Mouse (Mus musculus) right cerebral cortex, adult 2 months (tissue): ENCODE measurements at regions not wholly inside any gene's neighbourhood (a gene's known extent, or its start where the extent isn't known, plus 50 kb on each side); places are given as distances from the start of the nearest gene placed in this dataset.

Source experiments
- DNase-seq, 2 experiments: peaks; one replicate each; pipeline ENCODE4 v3.0.0; 2021 to 2022; ENCODE audit warnings: low spot score in 2 of 2

DNA sequence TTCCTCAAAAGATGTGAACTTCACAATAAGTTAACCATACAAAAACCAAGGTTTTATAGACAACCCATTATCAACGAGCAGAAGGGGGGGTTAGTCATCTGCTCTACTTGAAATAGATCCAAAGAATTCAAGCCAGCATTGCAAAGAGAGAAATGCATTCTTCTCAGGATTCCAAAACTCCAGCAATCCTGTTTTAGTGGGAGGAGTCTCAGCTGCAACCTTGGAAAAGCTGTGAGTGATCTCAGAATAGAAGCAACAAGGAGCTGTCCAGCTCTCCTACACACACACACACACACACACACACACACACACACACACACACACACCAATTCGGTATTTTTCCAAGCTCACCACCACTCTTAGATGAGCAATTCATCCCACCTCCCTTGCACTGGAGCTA, 149.0 kb upstream of the BC052040 start:
- peak; percentile 27 to 35 for DNase-seq

DNA sequence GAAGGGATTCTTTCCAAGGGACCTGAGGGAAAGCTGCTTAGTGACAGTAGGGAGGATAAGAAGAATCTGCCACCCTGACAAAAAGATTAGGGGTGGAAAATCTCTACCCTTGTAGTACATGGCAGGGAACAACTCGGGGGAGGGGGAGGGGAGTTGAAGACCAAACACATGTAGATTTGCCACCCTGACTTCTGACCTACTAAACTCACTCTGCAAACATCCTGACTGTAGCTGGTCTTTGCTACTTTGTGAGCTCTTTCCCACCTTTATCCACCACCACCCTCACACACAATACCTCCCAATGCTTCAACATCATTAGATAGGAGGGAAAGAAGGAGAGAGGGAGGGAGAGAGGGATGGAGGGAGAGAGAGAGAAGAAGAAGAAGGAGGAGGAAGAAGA, 140.4 kb upstream of the BC052040 start:
- DNase-seq, result no peak

DNA sequence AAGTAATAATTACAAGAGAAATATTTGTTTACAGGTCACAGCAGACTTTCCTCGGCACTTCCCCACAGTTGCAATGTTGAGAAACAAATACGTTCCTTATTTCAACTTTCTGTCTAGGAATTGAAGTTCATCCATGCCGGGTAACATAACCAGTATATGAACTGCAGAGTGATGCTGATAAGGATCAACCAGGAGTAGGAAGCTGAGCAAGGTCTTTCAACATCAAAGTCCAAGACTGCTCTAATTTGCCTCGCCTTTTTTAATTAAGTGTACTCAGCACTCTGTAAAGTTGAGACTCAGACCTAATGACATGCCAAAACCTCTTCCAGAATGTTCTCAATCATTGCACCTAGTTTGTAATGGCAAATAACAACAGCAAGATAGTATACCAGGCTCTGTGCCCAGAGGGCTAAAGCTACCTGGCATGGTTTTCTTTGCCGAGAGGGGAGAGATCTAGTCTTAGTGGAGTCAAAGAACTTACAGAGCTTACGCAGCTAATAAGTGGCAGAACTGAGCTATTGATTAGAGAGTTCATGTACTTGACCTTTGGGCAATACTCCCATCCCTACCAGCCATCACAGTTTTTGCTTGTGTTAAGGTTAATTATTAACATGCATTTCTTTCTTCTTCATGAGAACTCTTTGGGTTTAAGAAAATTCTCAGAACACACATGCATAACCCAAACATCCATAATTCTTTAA, 131.6 kb upstream of the BC052040 start:
- no peak for DNase-seq

DNA sequence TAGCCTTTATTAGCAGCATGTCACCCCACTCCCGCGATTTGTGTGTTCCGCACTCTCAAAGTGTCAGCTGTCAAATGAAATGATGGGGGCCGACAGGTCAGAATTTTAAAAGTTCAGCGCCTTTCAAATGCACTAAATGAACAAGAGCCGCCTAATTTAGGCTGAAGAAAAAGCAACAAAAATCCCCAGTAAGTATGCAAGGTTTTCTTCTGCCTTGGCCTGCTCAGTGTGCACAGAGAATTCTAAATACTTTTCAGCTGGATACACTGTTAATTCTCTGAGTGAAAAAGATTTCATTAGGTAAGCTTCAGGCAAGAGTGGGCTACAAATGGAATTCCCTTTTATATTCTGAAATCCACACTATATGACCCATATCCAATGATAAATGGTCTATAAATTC, 125.9 kb upstream of the BC052040 start:
- DNase-seq, result no peak

DNA sequence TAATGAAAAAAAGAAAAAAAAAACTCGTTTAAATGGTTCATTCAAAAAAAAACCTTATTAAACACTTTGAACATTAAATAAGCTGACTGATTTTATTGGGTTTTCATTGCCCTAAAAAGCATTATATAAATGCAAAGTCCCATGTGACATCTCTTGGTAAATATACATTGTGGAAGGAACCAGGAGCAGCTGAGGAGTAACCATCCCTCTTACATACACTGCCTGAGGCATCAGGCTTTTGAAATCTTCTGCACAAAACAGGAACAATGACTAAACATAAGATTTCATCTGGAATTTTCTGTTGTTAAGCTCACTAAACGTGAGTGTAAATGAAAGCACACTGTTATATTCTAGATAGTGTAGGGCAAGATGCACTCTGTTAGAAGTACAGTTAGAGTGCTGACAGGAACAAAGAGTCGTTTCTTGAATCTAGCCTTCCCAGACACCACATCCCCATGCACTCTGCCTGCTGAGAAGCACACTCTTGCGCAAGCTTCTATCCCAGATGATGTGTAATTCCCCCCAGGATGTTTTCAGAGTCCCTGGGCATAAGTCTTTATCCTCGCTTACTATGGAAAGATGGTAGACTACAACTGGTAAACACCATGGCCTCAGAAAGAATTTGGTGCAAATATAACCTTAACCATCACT, 125.0 kb upstream of the BC052040 start:
- no peak for DNase-seq

DNA sequence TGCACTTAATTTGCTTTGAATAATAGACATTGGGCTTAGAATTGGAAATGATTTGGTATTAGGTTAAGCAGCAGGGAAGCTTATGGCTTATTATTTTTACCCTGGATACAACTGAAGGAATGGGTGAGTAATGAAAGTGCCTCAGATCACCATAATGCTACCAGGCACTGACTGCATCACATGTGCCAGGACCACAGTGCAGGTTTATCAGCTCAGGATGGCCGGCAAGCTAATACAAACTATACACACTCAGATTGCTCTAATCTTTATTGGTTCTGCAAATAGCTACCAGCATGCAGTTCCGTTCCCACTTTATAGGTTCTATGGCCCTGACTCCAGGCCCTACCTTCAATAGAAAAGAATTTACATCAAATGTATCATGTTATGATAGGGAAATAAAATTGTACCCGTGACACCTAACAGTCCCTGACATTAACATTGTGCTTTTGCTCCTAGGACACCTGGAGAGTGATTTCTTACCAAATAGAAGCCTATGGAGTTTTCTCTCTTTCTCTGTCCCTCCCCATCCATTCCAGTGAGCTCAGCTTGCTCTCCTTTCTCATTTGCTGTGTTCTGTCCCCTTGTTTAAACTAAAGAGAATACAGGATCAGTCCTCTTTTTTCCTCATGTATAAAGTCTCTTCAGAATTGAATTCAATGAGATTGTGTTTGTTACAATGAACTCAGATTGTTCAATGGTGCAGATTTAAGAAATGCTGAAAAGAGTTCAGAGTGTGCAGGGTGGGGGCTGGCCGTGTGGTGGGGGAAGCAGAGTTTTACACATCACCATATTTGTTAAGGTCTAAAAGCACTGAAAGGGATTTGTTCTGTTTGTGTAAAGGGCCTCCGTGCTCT, 121.3 kb upstream of the BC052040 start:
- no peak for DNase-seq

DNA sequence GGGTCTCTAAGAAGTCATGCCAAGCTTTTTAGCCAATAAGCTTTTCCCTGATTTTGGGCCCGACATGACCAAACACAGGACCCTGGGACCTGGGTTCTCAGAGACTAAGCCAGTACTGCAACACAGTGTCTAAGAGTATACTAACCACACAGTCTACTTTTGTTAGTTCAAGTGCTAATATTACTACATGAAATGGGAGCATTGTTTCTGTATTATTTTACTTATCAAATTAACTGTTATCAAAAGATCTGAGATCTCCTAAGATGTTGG, 120.7 kb upstream of the BC052040 start:
- DNase-seq, result no peak

DNA sequence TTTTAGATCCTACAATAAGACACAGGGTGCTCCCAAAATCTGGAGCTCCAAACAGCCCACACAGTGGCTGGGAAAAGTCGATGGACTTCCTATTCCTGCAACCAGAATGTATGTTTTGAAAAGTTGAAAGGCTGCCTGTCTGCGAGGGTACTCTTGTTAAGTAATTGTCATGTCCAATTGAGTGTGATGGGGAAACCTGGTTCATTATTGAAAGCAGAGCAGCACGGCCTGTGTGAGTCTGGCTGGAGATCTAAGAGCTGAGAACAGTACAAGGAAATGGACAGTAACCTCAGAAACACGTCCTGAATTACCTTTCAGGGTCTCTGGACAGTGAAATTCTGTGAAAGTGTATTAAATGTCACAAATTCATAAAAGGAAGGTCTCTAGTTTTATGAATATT, 115.3 kb upstream of the BC052040 start:
- no peak for DNase-seq

DNA sequence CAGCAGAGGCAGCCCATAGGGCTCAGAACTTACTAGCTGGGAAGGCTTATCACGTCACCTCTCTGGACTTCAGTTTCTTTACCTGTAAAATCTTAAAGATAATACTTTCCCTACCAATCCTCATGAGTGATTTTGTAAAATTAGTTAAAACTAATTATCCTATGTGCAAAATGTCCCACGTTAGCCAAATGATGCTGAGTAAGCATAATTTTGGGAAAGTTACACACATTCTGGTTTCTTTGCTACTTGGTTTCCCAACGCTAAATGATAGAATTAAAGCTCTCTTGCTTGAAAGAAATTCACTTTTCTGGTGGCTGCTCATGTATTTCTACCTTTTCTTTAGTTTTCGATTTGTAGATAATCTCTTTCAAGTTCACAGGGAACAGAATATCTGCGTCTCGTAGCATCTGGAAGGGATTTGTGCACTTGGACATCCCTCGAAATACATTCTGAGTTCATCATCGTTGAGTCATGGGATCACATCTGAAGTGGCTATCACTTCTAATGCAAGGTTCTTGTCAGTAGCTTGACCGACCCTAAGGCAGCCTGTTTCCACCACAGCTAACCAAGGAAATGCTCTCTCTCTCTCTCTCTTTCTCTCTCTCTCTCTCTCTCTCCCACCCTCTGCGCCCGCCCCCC, 114.3 kb upstream of the BC052040 start:
- DNase-seq, result no peak

DNA sequence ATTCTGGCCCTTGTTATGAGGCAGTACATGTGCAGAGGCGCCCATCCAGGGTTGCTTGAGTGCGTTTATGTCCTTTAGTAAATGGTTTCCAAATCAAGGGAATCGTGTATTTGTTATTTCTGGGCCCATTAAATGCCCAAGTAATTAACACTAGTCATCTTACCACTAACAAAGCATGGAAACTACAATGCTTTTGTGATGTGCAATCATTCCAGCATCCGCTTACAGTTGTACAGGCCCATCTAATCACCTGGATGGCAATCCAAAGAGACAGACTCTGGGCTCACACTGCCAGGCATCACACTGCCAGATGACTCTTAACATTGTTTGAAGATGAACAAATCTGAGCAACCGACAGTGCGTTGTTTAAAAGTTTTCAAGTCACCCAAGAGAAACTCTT, 113.6 kb upstream of the BC052040 start:
- no peak for DNase-seq

DNA sequence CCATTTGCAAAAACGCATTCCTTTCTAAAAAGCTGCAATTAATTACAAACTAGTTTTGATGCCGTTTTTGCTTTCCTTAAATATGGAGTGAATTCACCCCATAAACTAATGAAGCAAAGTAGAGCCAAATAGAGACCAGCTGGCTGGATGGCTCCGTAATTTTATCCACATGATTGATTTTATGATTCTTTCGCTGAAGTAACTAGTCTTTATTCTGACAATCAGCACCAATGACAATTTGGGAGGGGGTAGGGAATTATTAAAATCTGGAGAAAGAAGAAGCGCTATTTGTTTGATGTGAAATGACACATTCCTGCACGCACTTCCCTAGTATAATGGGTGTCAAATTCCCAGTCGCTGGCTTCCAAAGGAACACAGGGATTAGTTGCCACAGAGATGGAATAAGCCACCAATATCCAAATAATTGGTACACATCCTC, 113.0 kb upstream of the BC052040 start:
- DNase-seq, result no peak

DNA sequence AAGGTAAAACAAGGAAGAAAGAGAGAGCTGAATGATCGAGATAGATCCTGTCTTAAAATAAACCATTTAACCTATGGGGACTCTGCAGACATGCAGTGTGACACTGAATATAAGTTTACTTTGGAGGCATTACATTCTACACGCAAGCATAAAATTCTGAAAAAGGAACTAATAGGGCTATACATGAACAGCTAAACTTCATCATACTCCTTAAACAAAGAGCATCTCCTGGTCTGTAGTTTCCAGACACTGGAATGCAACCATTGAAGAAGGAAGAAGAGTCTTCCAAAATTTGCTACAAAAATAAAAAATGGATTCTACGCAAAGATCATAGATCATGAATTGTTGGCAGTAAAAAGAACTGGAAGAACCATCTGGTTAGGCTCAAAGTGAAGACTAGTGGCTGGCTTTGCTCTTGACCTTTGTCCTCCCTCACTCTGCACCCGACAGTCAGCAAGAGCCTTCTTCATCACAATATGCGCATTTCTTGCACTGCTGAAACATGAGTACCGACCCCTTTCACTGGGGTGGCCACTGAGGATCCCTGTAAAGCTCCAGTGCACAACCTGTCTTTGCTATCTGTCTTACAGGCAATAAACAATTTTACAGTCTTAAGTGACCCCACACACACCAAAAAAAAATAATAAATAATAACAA, 112.2 kb upstream of the BC052040 start:
- DNase-seq, result no peak

DNA sequence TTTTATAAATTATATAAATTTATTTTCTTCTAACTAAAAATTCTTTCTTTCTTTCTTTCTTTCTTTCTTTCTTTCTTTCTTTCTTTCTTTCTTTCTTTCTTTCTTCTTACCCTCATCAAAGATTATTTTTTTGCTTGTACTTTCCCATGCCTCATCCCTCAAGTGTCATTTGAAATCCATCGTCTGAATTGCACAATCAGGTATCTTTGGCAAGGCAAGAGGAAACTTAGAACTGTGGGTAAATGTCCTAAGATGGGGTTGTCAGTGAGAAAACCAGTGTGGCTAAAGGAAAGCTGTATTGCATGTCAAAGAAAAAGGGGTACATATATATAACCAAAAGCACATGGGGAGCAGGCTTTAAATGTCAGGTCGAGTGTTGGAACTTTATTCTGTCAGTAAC, 109.1 kb upstream of the BC052040 start:
- no peak for DNase-seq

DNA sequence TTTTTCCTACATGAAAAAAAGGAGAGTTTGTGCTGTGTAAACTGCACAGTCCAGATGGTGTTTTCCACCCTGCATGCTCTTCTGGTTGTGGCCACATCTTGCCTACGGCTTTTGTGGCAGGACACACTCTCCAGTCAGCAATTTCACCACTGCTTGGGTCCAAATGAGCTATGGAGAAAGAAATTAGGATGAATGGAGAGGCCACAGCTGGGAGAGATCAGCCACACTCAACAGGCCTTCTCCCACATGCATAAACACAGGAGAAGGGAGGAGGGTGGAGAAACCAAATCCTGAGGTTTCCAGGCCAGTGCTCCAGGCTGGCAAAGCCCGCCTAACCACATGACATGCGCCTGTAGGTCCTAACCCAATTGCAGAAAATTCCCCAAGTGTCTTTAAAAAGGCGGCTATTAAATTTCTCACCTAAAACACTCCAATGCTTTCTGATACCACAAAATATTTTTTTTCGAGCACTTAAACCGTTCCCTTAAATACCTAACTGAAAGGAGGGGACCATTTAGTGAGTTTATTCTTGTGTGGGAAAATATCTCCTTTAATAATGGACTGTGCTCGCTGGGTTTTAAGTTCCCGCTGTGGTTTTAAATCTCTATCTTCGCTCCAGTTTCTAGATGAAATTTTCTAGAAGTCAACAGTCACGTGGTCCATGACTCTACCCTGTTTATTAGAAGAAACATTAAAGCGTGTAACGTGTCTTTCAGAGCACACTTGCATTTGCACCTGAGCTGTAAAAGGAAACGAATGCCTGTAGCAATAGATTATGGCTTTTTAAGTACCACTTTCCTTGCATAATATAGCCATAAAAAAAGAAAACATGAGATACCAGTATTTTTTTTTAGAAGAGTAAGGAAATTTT, 97.9 kb upstream of the BC052040 start:
- DNase-seq, result no peak

DNA sequence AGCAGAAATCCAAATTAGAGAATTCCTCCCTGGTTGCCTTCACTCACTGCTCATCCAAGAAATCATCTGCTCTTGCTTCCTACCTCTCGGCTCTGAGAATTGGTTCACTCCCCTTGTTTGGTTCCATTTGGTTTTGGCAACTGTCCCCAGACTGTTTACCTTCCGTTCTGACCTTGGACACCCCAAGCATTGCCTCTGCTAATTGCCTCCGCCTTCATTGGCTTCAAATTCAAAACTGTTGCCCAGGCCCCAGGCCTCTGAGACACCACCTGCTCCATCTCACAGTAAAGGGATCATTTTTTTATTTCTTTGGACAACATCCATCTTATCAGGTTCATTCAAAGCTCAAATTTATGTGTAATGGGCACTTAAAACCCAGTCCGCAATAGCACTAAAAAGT, 93.1 kb upstream of the BC052040 start:
- no peak for DNase-seq

DNA sequence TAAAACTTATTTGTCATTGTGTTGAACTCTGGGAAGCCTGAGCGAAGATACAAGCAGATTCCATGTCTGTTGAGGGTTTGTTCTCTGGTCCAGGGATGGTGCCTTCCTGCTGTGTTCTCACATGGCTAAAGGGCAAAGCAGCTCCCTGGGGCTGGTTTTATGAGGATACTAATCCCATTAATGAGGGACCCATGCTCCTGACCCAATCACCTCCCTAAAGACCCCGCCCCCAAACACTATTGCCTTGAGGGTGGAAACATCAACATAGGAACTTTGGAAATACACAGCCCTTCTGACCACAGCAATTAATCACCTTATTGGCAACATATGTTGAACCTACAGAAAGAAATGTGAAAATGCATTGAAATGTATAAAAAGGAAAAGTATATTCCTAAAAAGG, 88.5 kb upstream of the BC052040 start:
- DNase-seq, result no peak

DNA sequence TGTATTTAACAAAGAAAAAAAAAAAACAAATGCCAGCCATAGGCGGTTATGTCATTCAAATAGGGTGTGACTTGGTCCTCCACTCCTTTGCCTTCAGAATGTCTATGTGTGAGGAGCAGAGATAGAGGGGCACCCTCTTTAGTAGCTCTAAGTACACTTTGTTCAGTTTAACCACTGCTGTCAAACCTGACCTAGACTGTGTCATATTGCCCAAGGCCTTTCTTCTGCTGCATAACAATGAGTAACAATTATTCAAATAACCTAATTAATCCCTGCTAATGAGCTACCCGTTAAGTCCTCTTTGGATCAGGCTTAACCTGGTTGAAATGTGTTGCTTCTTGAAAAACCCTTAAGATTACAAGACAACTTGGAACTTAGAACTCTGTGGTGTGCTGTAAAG, 81.6 kb upstream of the BC052040 start:
- no peak for DNase-seq

DNA sequence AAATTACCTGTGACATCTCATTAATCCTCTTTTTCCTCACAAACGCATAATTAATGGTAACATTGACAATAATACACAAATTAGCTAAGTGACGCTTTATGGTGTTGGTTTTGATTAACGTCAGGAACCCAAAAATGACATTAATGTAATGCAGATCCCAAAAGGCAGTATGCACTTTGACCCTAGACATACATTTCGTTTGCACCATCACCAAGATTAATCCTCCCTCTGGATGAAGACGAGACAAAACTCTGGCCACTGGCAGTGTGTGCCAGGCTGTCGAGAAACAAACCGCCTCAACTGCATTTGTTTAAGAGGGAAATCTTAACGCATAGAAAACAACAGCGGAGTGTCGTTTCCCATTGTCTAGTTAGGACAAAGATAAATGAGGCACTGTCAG, 72.0 kb upstream of the BC052040 start:
- no peak for DNase-seq

DNA sequence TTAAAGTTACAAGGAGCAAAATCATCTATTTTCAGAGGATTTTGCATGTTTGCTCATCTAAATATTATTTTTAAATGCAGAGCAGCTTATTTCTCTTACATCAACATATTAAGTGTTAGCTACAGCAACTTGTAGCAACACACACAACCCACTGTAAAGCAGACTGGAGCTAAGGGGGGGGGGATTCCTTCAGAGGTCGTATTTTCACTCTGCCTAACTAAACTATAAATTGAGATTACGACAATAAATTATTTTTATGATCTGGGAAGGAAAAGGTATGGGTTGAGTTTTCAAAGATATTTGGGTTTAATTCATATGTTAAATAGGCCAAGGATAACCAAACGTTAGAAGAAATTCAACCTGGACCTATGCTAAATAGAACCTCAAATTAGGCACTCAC, 70.4 kb upstream of the BC052040 start:
- no peak for DNase-seq

DNA sequence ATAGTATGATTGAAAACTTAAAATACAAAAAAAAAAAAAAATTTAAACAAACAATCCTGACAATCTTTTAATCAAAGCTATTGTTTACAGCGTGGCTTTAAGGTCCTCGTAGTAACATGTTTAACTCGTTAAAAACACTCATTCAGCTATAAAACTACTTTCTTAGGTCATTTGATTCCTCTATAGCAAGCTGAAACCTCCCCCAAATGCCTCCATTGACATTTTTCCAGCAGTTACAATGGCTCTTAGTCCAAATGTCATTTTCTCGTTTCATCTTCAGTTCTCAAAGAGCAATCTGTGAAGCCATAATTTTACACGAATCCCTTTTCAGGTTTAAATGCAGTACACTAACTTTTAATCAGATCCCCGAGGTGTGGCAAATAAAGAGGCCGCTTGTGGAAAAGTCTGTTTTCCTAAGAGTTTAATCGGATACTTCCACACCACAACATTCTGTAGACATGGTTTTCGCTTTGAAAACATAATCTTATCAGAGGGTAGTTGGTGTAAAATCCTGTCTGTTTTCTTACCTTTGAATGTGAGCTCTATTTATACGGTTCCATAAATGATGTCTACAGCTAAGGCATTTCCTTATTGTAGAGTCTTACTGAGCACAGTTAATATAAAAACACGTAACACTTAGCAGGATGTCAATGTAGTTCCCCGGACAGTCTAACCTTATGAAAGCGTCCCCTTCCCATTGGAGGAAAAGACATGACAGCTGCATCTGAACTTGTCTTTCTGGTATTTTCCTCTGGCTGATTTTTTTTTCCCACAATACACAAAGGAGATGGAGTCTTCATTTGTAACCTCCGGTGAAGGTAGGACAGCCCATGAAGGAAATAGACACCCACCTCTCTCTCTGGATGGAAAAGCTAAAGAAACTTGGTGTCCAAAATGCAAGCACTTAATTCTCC, 69.6 kb upstream of the BC052040 start:
- DNase-seq, result no peak
